In genomic region chr9:67045966-67046602, GRCm38 (mm10) we compare ENCODE assay signal across 10 mouse cellular contexts. TPM values are rescaled to one million over a fixed set of nuclear protein-coding genes. Genes with fewer than 3 reads are reported as not detected.
DNase-seq lines count a peak whose midpoint lies in the region; ATAC-seq and TF ChIP-seq lines count a peak whose summit lies in the region.
"Had no signal": no experiment of that assay in that cellular context is flagged by ENCODE, and none has a peak within 500 bp of the region (broad histone marks: within the 10 kb centered on the region; RNA-seq: fewer than 3 reads in every experiment).

No protein-coding gene starts in this region.

- no peak overlapping the region for H3K9ac ChIP-seq in forebrain, embryonic 12.5 days
- H3K9ac ChIP-seq in forebrain, postnatal 0 days: no peak overlapping the region
- H3K9ac ChIP-seq in liver, embryonic 11.5 days (ENCODE audit: low read depth, low read length): no peak overlapping the region
- no peak overlapping the region for H3K9ac ChIP-seq in neural tube, embryonic 13.5 days

- no peak for TF ChIP-seq CTCF in forebrain, postnatal 0 days (IDR thresholded peaks at IDR 0.05; ENCODE audit: low read depth)
- no peak for TF ChIP-seq CTCF in embryonic fibroblast, embryonic 13.5 days (IDR thresholded peaks at IDR 0.05; ENCODE audit: borderline replicate concordance, insufficient read depth, low read length)

- DNase-seq in forebrain, postnatal 0 days: no peak
- DNase-seq in liver, embryonic 11.5 days (ENCODE audit: low spot score): no peak
- DNase-seq in liver: no peak
- DNase-seq in thymus, postnatal 14 days: no peak
- no peak for DNase-seq in layer of hippocampus, postnatal 36 days
- DNase-seq: adrenal gland, adult 2 months; cerebellum, adult 2 months had no signal

- peak overlapping the region; percentile 88; the same call in 1 of the 2 replicates for H3K4me2 ChIP-seq in forebrain, embryonic 12.5 days
- no peak overlapping the region for H3K4me2 ChIP-seq in forebrain, postnatal 0 days (ENCODE audit: low read depth)
- peak overlapping the region; percentile 80 for H3K4me2 ChIP-seq in liver, embryonic 11.5 days
- peak overlapping the region; percentile 86; the same call in 1 of the 2 replicates for H3K4me2 ChIP-seq in neural tube, embryonic 13.5 days

- no peak overlapping the region for H3K4me3 ChIP-seq in forebrain, embryonic 12.5 days (replicated peaks)
- H3K4me3 ChIP-seq in forebrain, postnatal 0 days (ENCODE audit: low read depth, low read length): no peak overlapping the region
- peak overlapping the region; percentile 64; the same call in 1 of the 2 replicates for H3K4me3 ChIP-seq in liver, embryonic 11.5 days (ENCODE audit: low read depth, low read length)
- peak overlapping the region; percentile 87 for H3K4me3 ChIP-seq in embryonic fibroblast, embryonic 13.5 days (ENCODE audit: insufficient read depth, low read length)
- H3K4me3 ChIP-seq in neural tube, embryonic 13.5 days: no peak overlapping the region

- 0 out of 2 replicates have a peak, but pooled peaks have one; percentile 0 for TF ChIP-seq POLR2A in embryonic fibroblast, embryonic 13.5 days (IDR thresholded peaks at IDR 0.05; ENCODE audit: low read depth, low read length)

- peaks cover 50% of the 10 kb centered on the region for H3K27me3 ChIP-seq in forebrain, embryonic 12.5 days
- H3K27me3 ChIP-seq in forebrain, postnatal 0 days (ENCODE audit: insufficient read depth, low read length): peaks cover 33% of the 10 kb centered on the region
- H3K27me3 ChIP-seq in liver, embryonic 11.5 days (replicated peaks; ENCODE audit: control insufficient read depth, insufficient read depth, low read length): peaks cover 44% of the 10 kb centered on the region
- H3K27me3 ChIP-seq in neural tube, embryonic 13.5 days: peaks cover 61% of the 10 kb centered on the region

- no peaks in the 10 kb centered on the region for H3K36me3 ChIP-seq in forebrain, embryonic 12.5 days (replicated peaks)
- H3K36me3 ChIP-seq in forebrain, postnatal 0 days (ENCODE audit: insufficient read depth): no peaks in the 10 kb centered on the region
- H3K36me3 ChIP-seq in liver, embryonic 11.5 days (ENCODE audit: control insufficient read depth, insufficient read depth, low read length): no peaks in the 10 kb centered on the region
- no peaks in the 10 kb centered on the region for H3K36me3 ChIP-seq in neural tube, embryonic 13.5 days

- no peak for ATAC-seq in forebrain, embryonic 12.5 days (ENCODE audit: low FRiP score)
- no peak for ATAC-seq in forebrain, postnatal 0 days
- no peak for ATAC-seq in liver, embryonic 11.5 days (replicated peaks; ENCODE audit: low FRiP score)
- ATAC-seq in neural tube, embryonic 13.5 days (ENCODE audit: low read depth): no peak

- H3K27ac ChIP-seq in forebrain, embryonic 12.5 days: no peak overlapping the region
- no peak overlapping the region for H3K27ac ChIP-seq in forebrain, postnatal 0 days (ENCODE audit: low read depth, low read length)
- no peak overlapping the region for H3K27ac ChIP-seq in liver, embryonic 11.5 days (ENCODE audit: low read depth, low read length)
- peak overlapping the region; percentile 85 for H3K27ac ChIP-seq in embryonic fibroblast, embryonic 13.5 days (ENCODE audit: insufficient read depth, low read length)
- no peak overlapping the region for H3K27ac ChIP-seq in neural tube, embryonic 13.5 days (replicated peaks)

- 7% methylated on average over 5 of the region's 5 CpGs for WGBS in forebrain, embryonic 12.5 days
- 11% methylated on average over 5 of the region's 5 CpGs for WGBS in forebrain, postnatal 0 days
- WGBS in liver, embryonic 11.5 days: 17% methylated on average over 5 of the region's 5 CpGs
- 14% methylated on average over 5 of the region's 5 CpGs for WGBS in neural tube, embryonic 13.5 days

- H3K4me1 ChIP-seq in forebrain, embryonic 12.5 days: peaks cover 64% of the 10 kb centered on the region
- peaks cover 32% of the 10 kb centered on the region for H3K4me1 ChIP-seq in forebrain, postnatal 0 days (ENCODE audit: insufficient read depth)
- H3K4me1 ChIP-seq in liver, embryonic 11.5 days (replicated peaks; ENCODE audit: control insufficient read depth, insufficient read depth, low read length): peaks cover 41% of the 10 kb centered on the region
- H3K4me1 ChIP-seq in embryonic fibroblast, embryonic 13.5 days (ENCODE audit: control insufficient read depth, insufficient read depth, low read length): peaks cover 7% of the 10 kb centered on the region; the same call in 1 of the 2 replicates
- H3K4me1 ChIP-seq in neural tube, embryonic 13.5 days (replicated peaks): peaks cover 58% of the 10 kb centered on the region

- no peaks in the 10 kb centered on the region for H3K9me3 ChIP-seq in forebrain, embryonic 12.5 days
- H3K9me3 ChIP-seq in forebrain, postnatal 0 days (ENCODE audit: low read length): no peaks in the 10 kb centered on the region
- H3K9me3 ChIP-seq in liver, embryonic 11.5 days (ENCODE audit: control insufficient read depth, low read length): no peaks in the 10 kb centered on the region
- H3K9me3 ChIP-seq in neural tube, embryonic 13.5 days: no peaks in the 10 kb centered on the region

RNA-seq across cellular contexts. Expression of gene Tpm1, which starts 3.1 kb away (rescaled TPM):
- polyA plus RNA-seq in forebrain, embryonic 12.5 days (2016; fragmentation: Nextera tagmentation; extraction: Ambion mirVana): 218 and 280 TPM in 2 replicates
- total RNA-seq in forebrain, postnatal 0 days (2014; rRNA removed): 131 and 133 TPM in 2 replicates
- polyA plus RNA-seq in forebrain, postnatal 0 days (2015; fragmentation: Nextera tagmentation; extraction: Ambion mirVana): 120 and 134 TPM in 2 replicates
- 378 and 420 TPM in 2 replicates for polyA plus RNA-seq in liver, embryonic 11.5 days (2014; fragmentation: Nextera tagmentation; extraction: Ambion mirVana)
- polyA plus RNA-seq in embryonic fibroblast, embryonic 13.5 days (2011; ENCODE audit: insufficient read length, low read depth, missing spikeins): 2,470 and 3,105 TPM in 2 replicates
- 209 and 261 TPM in 2 replicates for polyA plus RNA-seq in neural tube, embryonic 13.5 days (2015; fragmentation: Nextera tagmentation; extraction: Ambion mirVana)
- total RNA-seq in layer of hippocampus, postnatal 36 days (2021): 100 to 1,000 TPM; 219 to 236 TPM

Comparison
In these comparisons a context has a peak if more than half of its experiments do, and no peak if none do; other contexts are left out.
1. H3K4me3 ChIP-seq: peak in liver, embryonic 11.5 days (single experiment) and embryonic fibroblast, embryonic 13.5 days (single experiment); none in forebrain, embryonic 12.5 days (single experiment), forebrain, postnatal 0 days (single experiment) and neural tube, embryonic 13.5 days (single experiment).